Mouse (Mus musculus): ENCODE data around the gene Nlrc3. TPM values are rescaled to one million over a fixed set of nuclear protein-coding genes. Genes with fewer than 3 reads are reported as not detected.
"Not testable (repeated sequence)": the region's sequence is repeated elsewhere in the genome, so short reads cannot be mapped to it uniquely, and the experiment has no call there.

The Nlrc3 gene
- polyA plus RNA-seq (2014; fragmentation: Nextera tagmentation; extraction: Ambion mirVana), result 0.66 and 1.2 TPM in 2 replicates

DNA sequence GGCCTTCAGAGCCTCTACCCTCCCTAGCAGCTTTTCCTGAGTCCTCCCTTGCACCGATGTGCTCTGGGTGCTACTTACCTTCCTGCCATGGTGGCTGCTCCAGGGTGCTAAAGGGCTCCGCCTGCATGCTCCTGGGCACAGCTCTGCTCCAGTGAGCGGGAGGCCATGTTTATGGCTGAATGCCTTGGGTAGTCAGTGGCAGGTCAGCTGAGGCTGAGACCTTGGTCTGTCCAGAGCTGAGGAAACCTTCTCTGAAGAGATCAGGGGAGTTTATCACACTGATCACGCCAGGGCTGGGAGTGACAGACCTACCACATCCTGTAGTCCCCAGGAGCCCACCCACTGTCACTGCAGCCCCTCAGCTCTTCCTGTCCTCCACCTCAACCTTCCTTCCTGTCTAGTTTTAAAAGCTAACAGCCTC lies at the start of gene Nlrc3:
Gene Nlrc3 (minus strand): TSS at position 382 of the 421 bp plus-strand sequence.
- 86% methylated on average over 4 of the region's 4 CpGs for WGBS
- no peak for ATAC-seq (ENCODE audit: low FRiP score, low TSS enrichment)
- H3K4me1 ChIP-seq (ENCODE audit: control insufficient read depth, insufficient read depth, low read length), result no peaks in the 10 kb centered on the region

GRCm38 (mm10) chr16:4022719-4023118 lies 46.3 kb upstream of the Nlrc3 start:
- DNase-seq (no peak), ATAC-seq (ENCODE audit: low FRiP score, low TSS enrichment) (no peak)
- H3K4me2 ChIP-seq (ENCODE audit: low read length), result no peak overlapping the region
- no peak overlapping the region for H3K27ac ChIP-seq (replicated peaks; ENCODE audit: low read depth, low read length)
- H3K4me1 ChIP-seq (ENCODE audit: control insufficient read depth, insufficient read depth, low read length), result no peaks in the 10 kb centered on the region
- 79% methylated on average over 4 of the region's 4 CpGs for WGBS
- no peaks in the 10 kb centered on the region for H3K27me3 ChIP-seq (ENCODE audit: control insufficient read depth, insufficient read depth, low read length)
- H3K4me3 ChIP-seq (replicated peaks; ENCODE audit: low read depth, low read length), result no peak overlapping the region
- H3K36me3 ChIP-seq (ENCODE audit: control insufficient read depth, insufficient read depth, low read length), result no peaks in the 10 kb centered on the region
- H3K9me3 ChIP-seq (ENCODE audit: control insufficient read depth, low read length), result no peaks in the 10 kb centered on the region
- H3K9ac ChIP-seq (replicated peaks; ENCODE audit: low read length), result no peak overlapping the region

More for the DNA sequence above, at the start of gene Nlrc3:
- Histone ChIP-seq H3K27ac (replicated peaks; ENCODE audit: low read depth, low read length) (no peak within 1 kb of the TSS), H3K27me3 (ENCODE audit: control insufficient read depth, insufficient read depth, low read length) (no peaks in the 10 kb centered on the region), H3K9ac (replicated peaks; ENCODE audit: low read length) (no peak within 1 kb of the TSS), H3K4me2 (ENCODE audit: low read length) (no peak within 1 kb of the TSS), H3K4me3 (replicated peaks; ENCODE audit: low read depth, low read length) (no peak within 1 kb of the TSS), H3K9me3 (ENCODE audit: control insufficient read depth, low read length) (no peaks in the 10 kb centered on the region), H3K36me3 (ENCODE audit: control insufficient read depth, insufficient read depth, low read length) (peaks cover 43% of the 10 kb centered on the region)
- no peak for DNase-seq

DNA sequence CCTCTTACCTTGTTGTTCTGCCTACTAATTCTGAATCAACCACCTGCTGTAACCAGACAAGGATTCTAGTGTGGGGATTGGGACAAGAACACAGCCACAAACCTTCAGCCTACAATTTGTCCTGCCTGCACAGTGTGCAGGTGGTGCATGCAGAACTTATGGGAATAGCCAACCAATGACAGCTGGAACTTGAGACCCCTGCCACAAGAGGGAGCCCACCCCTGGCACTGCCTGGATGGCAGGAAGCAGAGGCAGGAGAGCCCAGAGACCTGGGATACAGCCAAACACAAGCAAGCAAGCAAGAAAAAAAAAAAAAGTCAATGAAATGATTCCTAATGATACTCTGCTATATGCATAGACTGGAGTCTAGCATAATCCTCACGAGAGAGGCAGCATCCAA lies 44.8 kb upstream of the Nlrc3 start:
- no peak overlapping the region for H3K4me3 ChIP-seq (replicated peaks; ENCODE audit: low read depth, low read length)
- H3K9ac ChIP-seq (replicated peaks; ENCODE audit: low read length), result no peak overlapping the region
- WGBS, result 65% methylated on average over 1 of the region's 1 CpGs
- H3K9me3 ChIP-seq (ENCODE audit: control insufficient read depth, low read length), result no peaks in the 10 kb centered on the region
- H3K36me3 ChIP-seq (ENCODE audit: control insufficient read depth, insufficient read depth, low read length), result no peaks in the 10 kb centered on the region
- H3K4me2 ChIP-seq (ENCODE audit: low read length), result no peak overlapping the region
- ATAC-seq (ENCODE audit: low FRiP score, low TSS enrichment) (no peak), DNase-seq (no peak)
- H3K4me1 ChIP-seq (ENCODE audit: control insufficient read depth, insufficient read depth, low read length), result no peaks in the 10 kb centered on the region
- H3K27ac ChIP-seq (replicated peaks; ENCODE audit: low read depth, low read length), result no peak overlapping the region
- H3K27me3 ChIP-seq (ENCODE audit: control insufficient read depth, insufficient read depth, low read length), result no peaks in the 10 kb centered on the region

DNA sequence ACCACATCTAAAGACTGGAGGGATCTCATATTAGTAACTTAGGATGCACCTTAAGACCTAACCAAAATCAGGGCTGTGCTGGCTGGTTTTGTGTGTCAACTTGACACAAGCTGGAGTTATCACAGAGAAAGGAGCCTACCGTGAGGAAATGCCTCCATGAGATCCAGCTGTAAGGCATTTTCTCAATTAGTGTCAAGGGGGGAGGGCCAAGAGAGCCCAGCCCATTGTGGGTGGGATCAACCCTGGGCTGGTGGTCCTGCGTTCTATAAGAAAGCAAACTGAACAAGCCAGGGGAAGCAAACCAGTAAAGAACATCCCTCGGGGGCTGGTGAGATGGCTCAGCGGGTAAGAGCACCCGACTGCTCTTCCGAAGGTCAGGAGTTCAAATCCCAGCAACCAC lies 41.0 kb upstream of the Nlrc3 start:
- H3K9me3 ChIP-seq (ENCODE audit: control insufficient read depth, low read length); H3K27ac ChIP-seq (replicated peaks; ENCODE audit: low read depth, low read length); DNase-seq; H3K4me3 ChIP-seq (replicated peaks; ENCODE audit: low read depth, low read length); H3K36me3 ChIP-seq (ENCODE audit: control insufficient read depth, insufficient read depth, low read length); ATAC-seq (ENCODE audit: low FRiP score, low TSS enrichment); H3K27me3 ChIP-seq (ENCODE audit: control insufficient read depth, insufficient read depth, low read length); H3K4me1 ChIP-seq (ENCODE audit: control insufficient read depth, insufficient read depth, low read length); H3K4me2 ChIP-seq (ENCODE audit: low read length); H3K9ac ChIP-seq (replicated peaks; ENCODE audit: low read length): not testable (repeated sequence)
- WGBS, result 85% methylated on average over 6 of the region's 6 CpGs

DNA sequence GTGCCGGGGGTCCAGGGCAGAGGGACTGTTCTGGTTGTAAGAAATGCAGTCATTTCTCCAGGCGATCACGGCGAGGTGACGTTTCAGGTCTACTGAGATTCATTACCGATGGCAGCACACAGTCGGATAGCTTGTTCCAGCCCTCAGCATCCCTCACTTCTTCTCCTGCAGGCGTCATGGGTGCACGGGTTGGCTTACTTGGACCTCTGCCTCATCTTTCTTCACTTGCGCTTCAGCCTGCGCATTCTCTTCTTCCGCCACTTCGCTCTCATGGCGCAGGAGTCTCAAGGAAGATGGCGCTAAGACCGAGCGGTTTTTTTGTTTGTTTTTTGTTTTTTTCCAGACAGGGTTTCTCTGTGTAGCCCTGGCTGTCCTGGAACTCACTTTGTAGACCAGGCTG lies 40.4 kb upstream of the Nlrc3 start:
- not testable (repeated sequence) for H3K27me3 ChIP-seq (ENCODE audit: control insufficient read depth, insufficient read depth, low read length); H3K4me2 ChIP-seq (ENCODE audit: low read length); DNase-seq; ATAC-seq (ENCODE audit: low FRiP score, low TSS enrichment); H3K4me1 ChIP-seq (ENCODE audit: control insufficient read depth, insufficient read depth, low read length); H3K27ac ChIP-seq (replicated peaks; ENCODE audit: low read depth, low read length); H3K9me3 ChIP-seq (ENCODE audit: control insufficient read depth, low read length); H3K36me3 ChIP-seq (ENCODE audit: control insufficient read depth, insufficient read depth, low read length); H3K9ac ChIP-seq (replicated peaks; ENCODE audit: low read length); H3K4me3 ChIP-seq (replicated peaks; ENCODE audit: low read depth, low read length)
- 79% methylated on average over 17 of the region's 17 CpGs for WGBS

DNA sequence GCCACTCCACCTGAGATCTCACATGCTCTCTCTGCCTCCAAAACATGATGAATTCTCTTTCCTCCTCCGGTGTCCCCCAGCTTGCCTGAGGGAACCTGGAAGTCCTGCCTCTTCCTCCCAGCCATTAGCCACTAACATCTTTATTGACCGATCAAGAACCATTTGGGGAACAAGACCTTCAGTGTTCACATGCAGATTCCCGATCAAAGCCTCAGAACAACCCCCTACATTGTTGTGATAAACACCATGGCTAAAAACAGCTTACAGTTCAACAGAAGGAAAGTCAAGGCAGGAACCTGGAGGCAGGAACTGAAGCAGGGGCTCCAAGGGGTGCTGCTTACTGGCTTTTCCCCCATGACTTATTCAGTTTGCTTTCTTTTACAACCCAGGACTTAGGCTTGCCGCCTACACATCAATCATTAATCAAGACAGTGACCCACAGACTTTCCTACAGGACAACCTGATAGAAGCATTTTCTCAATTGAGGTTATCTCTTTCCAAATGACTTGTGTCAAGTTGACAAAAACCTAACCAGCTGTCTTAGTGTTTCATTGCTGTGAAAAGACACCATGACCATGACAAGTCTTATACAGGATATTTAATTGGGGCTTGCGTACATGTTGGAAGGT lies 37.7 kb upstream of the Nlrc3 start:
- Histone ChIP-seq H3K27me3 (ENCODE audit: control insufficient read depth, insufficient read depth, low read length) (no peaks in the 10 kb centered on the region), H3K36me3 (ENCODE audit: control insufficient read depth, insufficient read depth, low read length) (no peaks in the 10 kb centered on the region), H3K4me1 (ENCODE audit: control insufficient read depth, insufficient read depth, low read length) (no peaks in the 10 kb centered on the region), H3K9ac (replicated peaks; ENCODE audit: low read length) (no peak overlapping the region), H3K27ac (replicated peaks; ENCODE audit: low read depth, low read length) (no peak overlapping the region), H3K9me3 (ENCODE audit: control insufficient read depth, low read length) (no peaks in the 10 kb centered on the region), H3K4me2 (ENCODE audit: low read length) (no peak overlapping the region), H3K4me3 (replicated peaks; ENCODE audit: low read depth, low read length) (no peak overlapping the region)
- 88% methylated on average over 5 of the region's 5 CpGs for WGBS
- ATAC-seq (ENCODE audit: low FRiP score, low TSS enrichment) (no peak), DNase-seq (no peak)

- H3K27me3 ChIP-seq (ENCODE audit: control insufficient read depth, insufficient read depth, low read length), result no peaks in the 10 kb centered on the region
- no peak for ATAC-seq (ENCODE audit: low FRiP score, low TSS enrichment)
These were observed 36.6 kb upstream of the Nlrc3 start for GRCm38 (mm10) chr16:4012882-4013570.

GRCm38 (mm10) chr16:4003489-4004398 lies 27.3 kb upstream of the Nlrc3 start, which contains the start of gene Slx4:
Slx4 (minus strand) TSS chr16:4003770.
- H3K27ac ChIP-seq (replicated peaks; ENCODE audit: low read depth, low read length), result peak within 1 kb of the TSS; percentile 90
- H3K4me1 ChIP-seq (ENCODE audit: control insufficient read depth, insufficient read depth, low read length), result peaks cover 11% of the 10 kb centered on the region
- 1% methylated on average over 57 of the region's 58 CpGs for WGBS
- peaks cover 25% of the 10 kb centered on the region for H3K36me3 ChIP-seq (ENCODE audit: control insufficient read depth, insufficient read depth, low read length)
- H3K27me3 ChIP-seq (ENCODE audit: control insufficient read depth, insufficient read depth, low read length), result no peaks in the 10 kb centered on the region
- peak within 1 kb of the TSS; percentile 79 for H3K4me2 ChIP-seq (ENCODE audit: low read length)
- H3K9me3 ChIP-seq (ENCODE audit: control insufficient read depth, low read length), result no peaks in the 10 kb centered on the region
- ATAC-seq (ENCODE audit: low FRiP score, low TSS enrichment) (peak; percentile 96), DNase-seq (peak; percentile 99)
- peak within 1 kb of the TSS; percentile 82 for H3K4me3 ChIP-seq (replicated peaks; ENCODE audit: low read depth, low read length)
- H3K9ac ChIP-seq (replicated peaks; ENCODE audit: low read length), result peak within 1 kb of the TSS; percentile 87

More at GRCm38 (mm10) chr16:4012882-4013570, 36.6 kb upstream of the Nlrc3 start:
- Histone ChIP-seq H3K9me3 (ENCODE audit: control insufficient read depth, low read length) (no peaks in the 10 kb centered on the region), H3K4me3 (replicated peaks; ENCODE audit: low read depth, low read length) (no peak overlapping the region), H3K4me2 (ENCODE audit: low read length) (no peak overlapping the region), H3K9ac (replicated peaks; ENCODE audit: low read length) (no peak overlapping the region), H3K4me1 (ENCODE audit: control insufficient read depth, insufficient read depth, low read length) (no peaks in the 10 kb centered on the region), H3K36me3 (ENCODE audit: control insufficient read depth, insufficient read depth, low read length) (no peaks in the 10 kb centered on the region), H3K27ac (replicated peaks; ENCODE audit: low read depth, low read length) (no peak overlapping the region)
- DNase-seq, result no peak
- 79% methylated on average over 4 of the region's 4 CpGs for WGBS
